ENCODE assay signal across 8 mouse cellular contexts in genomic region chr1:86526116-86526788, GRCm38 (mm10). TPM values are rescaled to one million over a fixed set of nuclear protein-coding genes. Genes with fewer than 3 reads are reported as not detected.
DNase-seq lines count a peak whose midpoint lies in the region; ATAC-seq and TF ChIP-seq lines count a peak whose summit lies in the region.

Gene Ptma, plus strand, starts transcription at chr1:86526726.

- ATAC-seq in frontal cortex, adult (ENCODE audit: low TSS enrichment), result peak; percentile 57
- ATAC-seq in lung, postnatal 0 days, result peak; percentile 86

- no peaks in the 10 kb centered on the region for H3K27me3 ChIP-seq in hindbrain, embryonic 10.5 days (ENCODE audit: insufficient read depth, poor library complexity, severe bottlenecking)
- H3K27me3 ChIP-seq in lung, postnatal 0 days (replicated peaks; ENCODE audit: insufficient read depth, low read length), result no peaks in the 10 kb centered on the region

- no peaks in the 10 kb centered on the region for H3K9me3 ChIP-seq in hindbrain, embryonic 10.5 days
- H3K9me3 ChIP-seq in lung, postnatal 0 days (ENCODE audit: low read length), result no peaks in the 10 kb centered on the region

- peak; percentile 99 for DNase-seq in MN1 (ENCODE audit: low spot score)
- peak; percentile 100 for DNase-seq in cerebellum, adult 9-10 months
- peak; percentile 100 for DNase-seq in hindbrain, embryonic 10.5 days (ENCODE audit: low spot score)
- DNase-seq in layer of hippocampus, adult 9-11 months, result peak; percentile 100
- DNase-seq in lung, postnatal 0 days (ENCODE audit: low spot score), result peak; percentile 99
- peak; percentile 93 for DNase-seq in ovary, postnatal 14 days (ENCODE audit: low spot score)
- DNase-seq in thymus, postnatal 14 days, result peak; percentile 100

- under 1% methylated on average over 61 of the region's 63 CpGs for WGBS in hindbrain, embryonic 10.5 days
- under 1% methylated on average over 52 of the region's 63 CpGs for WGBS in lung, postnatal 0 days

- TF ChIP-seq CTCF in lung, postnatal 0 days (IDR thresholded peaks at IDR 0.05), result 0 out of 2 replicates have a peak, but pooled peaks have one; percentile 4

- H3K4me1 ChIP-seq in hindbrain, embryonic 10.5 days (replicated peaks), result peaks cover 54% of the 10 kb centered on the region
- peaks cover 7% of the 10 kb centered on the region for H3K4me1 ChIP-seq in lung, postnatal 0 days (ENCODE audit: insufficient read depth, low read depth, low read length)

- peak within 1 kb of the TSS; percentile 83 for H3K4me2 ChIP-seq in lung, postnatal 0 days (replicated peaks; ENCODE audit: low read depth, low read length)

- H3K4me3 ChIP-seq in hindbrain, embryonic 10.5 days, result peak within 1 kb of the TSS; percentile 68
- peak within 1 kb of the TSS; percentile 97 for H3K4me3 ChIP-seq in lung, postnatal 0 days (ENCODE audit: low read depth, low read length)

- no peak; the same call in 1 of the 2 replicates for TF ChIP-seq EP300 in lung, postnatal 0 days (IDR thresholded peaks at IDR 0.05)

- H3K9ac ChIP-seq in lung, postnatal 0 days (replicated peaks; ENCODE audit: low read depth), result peak within 1 kb of the TSS; percentile 99

- H3K36me3 ChIP-seq in hindbrain, embryonic 10.5 days, result peaks cover 34% of the 10 kb centered on the region
- peaks cover 5% of the 10 kb centered on the region; the same call in 1 of the 2 replicates for H3K36me3 ChIP-seq in lung, postnatal 0 days (ENCODE audit: insufficient read depth, low read length)

- H3K27ac ChIP-seq in hindbrain, embryonic 10.5 days, result peak within 1 kb of the TSS; percentile 99
- peak within 1 kb of the TSS; percentile 100 for H3K27ac ChIP-seq in lung, postnatal 0 days (ENCODE audit: low read length)

RNA-seq across cellular contexts. Expression of gene Ptma, which starts in this region (rescaled TPM):
- polyA plus RNA-seq in hindbrain, embryonic 10.5 days (2016; fragmentation: Nextera tagmentation; extraction: Ambion mirVana), result 2,611 and 3,050 TPM in 2 replicates
- polyA plus RNA-seq in lung, postnatal 0 days (2015; fragmentation: Nextera tagmentation; extraction: Ambion mirVana), result 1,264 and 1,361 TPM in 2 replicates

Comparison
In these comparisons a context has a peak if more than half of its experiments do, and no peak if none do; other contexts are left out.
1. Peak in every context shown above with its lines: DNase-seq, ATAC-seq, H3K4me3 ChIP-seq and H3K27ac ChIP-seq.